Mouse (Mus musculus) erythroblast, embryonic 14.5 days (primary cell): ENCODE results near the gene Gpsm3. TPM values are rescaled to one million over a fixed set of nuclear protein-coding genes. Genes with fewer than 3 reads are reported as not detected.

Source experiments
- H3K27me3 ChIP-seq: 2 replicates; pipeline ENCODE4 v1.6.1; 2012; ENCODE audit warnings: inconsistent platforms; ENCODE audit not compliant: control insufficient read depth
- H3K36me3 ChIP-seq: 2 replicates; pipeline ENCODE4 v1.6.1; 2012; ENCODE audit warnings: mild to moderate bottlenecking, inconsistent platforms; ENCODE audit not compliant: control insufficient read depth
- H3K4me1 ChIP-seq: 2 replicates; pipeline ENCODE4 v1.6.1; 2012; ENCODE audit warnings: inconsistent platforms; ENCODE audit not compliant: control insufficient read depth
- H3K4me3 ChIP-seq: replicated peaks from 2 replicates; pipeline ENCODE3; 2012; ENCODE audit warnings: moderate library complexity, mild to moderate bottlenecking, inconsistent platforms
- H3K9me3 ChIP-seq: 2 replicates; pipeline ENCODE4 v1.6.1; 2012; ENCODE audit warnings: low read length, inconsistent platforms, mixed read lengths; ENCODE audit not compliant: control insufficient read depth
- GATA1 ChIP-seq: IDR thresholded peaks from 2 replicates; pipeline ENCODE4 v1.6.1; 2012; ENCODE audit warnings: low read length, inconsistent platforms, mixed read lengths
- TAL1 ChIP-seq: IDR thresholded peaks from 3 replicates; pipeline ENCODE4 v1.6.1; 2012; ENCODE audit warnings: low read length, inconsistent platforms, mixed read lengths
- polyA plus RNA-seq: library from polyadenylated mRNA; stranded (reverse); fragments of >175 nt; gene quantifications from 2 replicates; pipeline ENCODE4 v1.2.3, GENCODE M21; 2012

Gpsm3 gene
- polyA plus RNA-seq, 1 experiment = 1.2 TPM

DNA sequence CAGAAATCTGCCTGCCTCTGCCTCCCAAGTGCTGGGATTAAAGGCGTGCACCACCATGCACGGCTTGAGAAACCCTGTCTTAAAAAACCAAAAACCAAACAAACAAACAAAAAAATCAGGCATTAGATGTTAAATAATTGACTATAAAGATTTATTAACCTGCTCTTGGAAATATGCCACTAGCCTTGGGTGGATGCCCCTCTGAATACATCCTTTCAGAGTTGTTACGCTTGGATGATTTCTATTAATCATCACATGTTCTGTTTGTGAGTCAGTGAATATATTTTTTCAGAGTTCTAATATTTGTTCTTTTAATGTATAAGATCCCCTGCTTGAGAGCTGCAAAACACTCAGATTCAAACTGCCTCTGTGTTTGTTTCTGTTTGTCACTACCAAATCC is 35.4 kb downstream of the Gpsm3 start:
- Histone ChIP-seq H3K4me3 (no peak overlapping the region), H3K9me3 (no peaks in the 10 kb centered on the region), H3K4me1 (peaks cover 37% of the 10 kb centered on the region), H3K36me3 (peaks cover 13% of the 10 kb centered on the region), H3K27me3 (peaks cover 37% of the 10 kb centered on the region)
- no peak for TF ChIP-seq TAL1

DNA sequence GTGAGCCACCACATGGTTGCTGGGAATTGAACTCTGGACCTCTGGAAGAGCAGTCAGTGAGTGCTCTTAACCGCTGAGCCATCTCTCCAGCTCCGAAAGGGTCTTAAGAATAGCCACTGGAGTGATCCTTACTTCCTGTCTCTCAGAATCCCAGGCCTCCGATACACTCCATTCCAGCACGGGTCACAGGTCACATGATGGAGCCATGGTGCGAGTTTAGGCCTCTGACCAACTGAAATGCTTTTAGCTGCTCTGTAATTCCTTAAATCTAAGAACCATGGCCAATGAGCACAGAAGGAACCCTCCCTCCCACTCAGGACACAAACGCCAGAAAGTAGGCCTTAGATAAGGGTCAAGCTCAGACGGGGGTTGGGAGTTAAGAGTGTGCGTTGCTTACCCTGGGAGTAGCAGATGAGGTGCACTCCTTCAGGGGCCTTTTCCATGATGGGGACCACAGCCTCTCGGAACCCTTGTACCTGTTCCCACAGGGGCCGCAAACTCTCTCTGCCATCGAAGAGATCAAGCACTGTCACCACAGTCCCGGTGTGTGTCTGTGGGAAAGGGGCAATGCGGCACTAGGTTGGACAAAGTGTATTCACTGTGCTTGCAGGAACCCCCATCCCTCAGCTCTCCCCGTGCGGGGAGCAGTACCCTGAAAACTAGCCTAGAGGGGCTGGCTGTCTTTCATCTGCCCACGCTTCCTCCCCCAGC is 36.6 kb downstream of the Gpsm3 start:
- TF ChIP-seq TAL1 (no peak), GATA1 (no peak)

DNA sequence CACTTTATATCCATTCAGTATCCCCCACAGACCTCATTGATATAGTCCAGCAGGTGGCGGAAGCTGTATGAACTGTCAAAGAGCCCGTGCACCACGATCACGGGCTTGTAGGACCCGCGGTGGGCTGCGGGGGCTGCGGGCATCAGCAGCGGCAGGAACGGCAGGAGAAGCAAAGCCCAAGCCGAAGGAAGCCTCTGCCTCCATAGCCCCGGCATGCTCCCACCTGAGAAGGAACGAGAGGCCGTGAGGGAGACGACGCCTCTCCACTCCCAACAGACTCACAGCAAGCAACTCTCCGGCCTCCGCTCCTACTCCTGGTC is 37.1 kb downstream of the Gpsm3 start:
- Histone ChIP-seq H3K27me3 (peaks cover 54% of the 10 kb centered on the region), H3K36me3 (peaks cover 10% of the 10 kb centered on the region), H3K9me3 (peaks cover 3% of the 10 kb centered on the region; the same call in 1 of the 2 replicates), H3K4me3 (peak overlapping the region; percentile 72), H3K4me1 (peaks cover 42% of the 10 kb centered on the region)
- TF ChIP-seq TAL1 (no peak), GATA1 (no peak)

More for the DNA sequence above, 36.6 kb downstream of the Gpsm3 start:
- Histone ChIP-seq H3K9me3 (peaks cover 3% of the 10 kb centered on the region; the same call in 1 of the 2 replicates), H3K27me3 (peaks cover 49% of the 10 kb centered on the region), H3K36me3 (peaks cover 10% of the 10 kb centered on the region), H3K4me3 (peak overlapping the region; percentile 72), H3K4me1 (peaks cover 40% of the 10 kb centered on the region)

DNA sequence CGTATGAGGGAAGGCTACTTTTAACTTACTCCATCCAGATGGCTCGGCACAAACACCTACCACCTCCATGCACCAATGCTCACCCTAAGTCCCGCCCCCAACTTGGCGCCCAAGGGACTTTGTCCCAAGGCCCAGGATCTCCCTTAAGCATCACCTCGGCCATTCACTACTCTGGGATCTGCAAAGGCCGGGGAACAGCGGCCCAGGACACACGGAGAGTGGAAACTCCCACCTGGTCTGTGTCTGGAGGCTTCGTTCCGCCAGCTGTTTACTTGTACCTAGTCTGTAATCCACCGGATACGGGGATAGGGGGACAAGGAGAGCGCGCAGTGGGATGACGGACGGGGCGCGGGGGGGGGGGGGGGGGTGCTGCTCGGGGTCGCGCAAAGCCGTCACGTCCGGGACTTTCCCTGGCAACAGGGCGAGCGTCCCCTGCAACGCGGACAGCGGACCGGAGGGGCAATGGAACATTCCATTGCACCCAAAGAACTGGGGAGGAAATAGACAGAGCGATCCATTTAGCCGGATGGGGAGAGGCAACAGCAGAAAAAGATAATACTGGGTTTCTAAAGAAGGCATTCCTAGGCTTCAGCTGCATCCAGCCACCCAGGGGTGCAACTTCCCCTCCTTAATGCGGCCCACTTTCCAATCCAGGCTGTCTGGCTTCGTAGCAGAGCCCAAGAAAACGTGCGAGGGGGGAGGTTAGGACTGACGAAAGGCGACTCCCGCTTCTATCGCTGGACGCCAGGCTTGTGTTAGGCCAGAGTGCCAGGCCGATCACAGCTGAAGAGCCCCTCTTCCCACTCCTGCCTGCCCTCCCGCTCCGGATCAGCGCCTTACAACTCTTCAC is 37.7 kb downstream of the Gpsm3 start:
- peak overlapping the region; percentile 72 for H3K4me3 ChIP-seq
- peaks cover 3% of the 10 kb centered on the region; the same call in 1 of the 2 replicates for H3K9me3 ChIP-seq
- H3K4me1 ChIP-seq = peaks cover 43% of the 10 kb centered on the region
- H3K27me3 ChIP-seq = peaks cover 60% of the 10 kb centered on the region
- H3K36me3 ChIP-seq = peaks cover 10% of the 10 kb centered on the region
- TF ChIP-seq GATA1 (no peak), TAL1 (no peak)

DNA sequence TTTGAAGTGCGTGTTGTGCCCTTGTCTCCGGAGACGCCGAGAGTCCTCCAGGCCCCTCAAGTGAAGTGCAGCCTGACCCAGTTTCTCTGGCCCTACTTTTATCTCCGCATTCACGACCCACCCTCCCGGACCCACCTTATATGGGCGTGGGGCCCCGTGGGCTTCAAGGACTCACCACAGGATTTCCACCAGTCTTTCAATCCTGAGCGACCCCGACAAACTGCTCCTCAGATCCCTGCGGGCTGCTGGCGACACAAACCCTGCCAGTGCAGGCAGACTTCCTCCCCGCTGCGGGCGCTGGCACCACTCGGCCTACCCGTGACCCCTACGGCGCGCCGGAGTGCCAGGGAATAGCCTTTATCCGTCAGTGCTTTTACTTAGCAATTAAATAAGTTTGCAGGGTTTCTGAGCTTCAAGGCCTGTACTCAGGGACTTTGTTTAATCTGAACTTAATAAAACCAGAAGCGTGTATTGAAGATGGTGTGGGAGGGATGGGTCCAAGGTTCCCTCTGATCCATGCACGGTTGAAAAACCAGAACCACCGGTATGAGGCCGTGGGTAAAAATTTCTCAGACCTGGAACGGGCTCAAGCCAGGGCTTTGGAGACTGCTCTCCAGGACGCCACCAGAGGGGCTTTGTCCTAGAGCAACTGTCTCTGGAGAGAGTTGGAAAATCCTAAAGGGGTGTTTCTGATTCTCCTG is 38.5 kb downstream of the Gpsm3 start, which contains the start of gene Ppt2:
Ppt2 (minus strand) TSS at position 568 of the 701 bp plus-strand sequence.
- peak within 1 kb of the TSS; percentile 72 for H3K4me3 ChIP-seq
- H3K36me3 ChIP-seq = peaks cover 4% of the 10 kb centered on the region
- H3K9me3 ChIP-seq = peaks cover 3% of the 10 kb centered on the region; the same call in 1 of the 2 replicates
- H3K4me1 ChIP-seq = peaks cover 38% of the 10 kb centered on the region
- no peak for TF ChIP-seq GATA1
- no peak for TF ChIP-seq TAL1
- H3K27me3 ChIP-seq = peaks cover 67% of the 10 kb centered on the region

DNA sequence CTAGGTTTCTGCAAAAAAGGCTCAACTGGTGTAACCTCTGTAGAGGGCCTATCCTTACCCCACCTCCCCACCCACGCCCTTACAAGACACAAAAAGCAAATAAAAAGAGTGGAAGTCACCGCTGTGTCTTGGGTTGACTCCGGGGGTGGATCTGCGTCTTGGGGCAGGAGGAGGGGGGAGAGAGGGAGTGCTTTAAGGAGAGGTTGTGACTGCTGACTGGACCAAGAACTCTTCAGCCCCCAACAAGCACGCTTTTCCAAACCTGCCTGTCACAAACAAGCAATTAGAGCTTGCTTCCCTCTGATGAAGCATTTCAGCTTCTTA is 39.0 kb downstream of the Gpsm3 start:
- Histone ChIP-seq H3K4me3 (no peak overlapping the region), H3K27me3 (peaks cover 72% of the 10 kb centered on the region), H3K4me1 (peaks cover 37% of the 10 kb centered on the region)

DNA sequence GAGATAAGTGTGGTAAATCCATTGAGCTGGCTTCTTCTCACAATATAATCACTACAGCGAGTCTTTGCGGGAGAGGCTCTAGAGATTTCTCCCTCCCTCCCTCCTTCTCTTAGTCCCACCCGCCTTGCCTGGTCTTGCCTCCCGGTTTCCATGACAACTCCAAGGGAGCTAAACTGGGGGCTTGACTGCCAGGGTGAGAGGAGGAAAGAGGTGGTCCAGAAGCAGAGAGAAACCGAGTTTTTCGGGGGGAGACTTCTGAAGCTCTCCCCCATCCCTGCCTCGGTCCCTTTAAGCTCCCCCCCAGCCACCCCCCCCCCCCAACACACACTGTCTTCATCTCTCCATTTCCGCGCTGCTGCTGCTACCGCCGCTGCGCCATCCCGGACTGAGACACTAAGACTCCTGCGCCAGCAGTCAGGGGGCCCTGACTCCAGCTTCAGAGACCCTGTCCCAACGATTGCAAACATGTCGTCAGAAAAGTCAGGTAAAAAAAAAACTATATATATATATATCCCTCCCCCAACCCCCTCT is 39.7 kb downstream of the Gpsm3 start, which contains the start of gene Prrt1:
Prrt1 (plus strand) TSS at position 313 of the 531 bp plus-strand sequence.
- TF ChIP-seq TAL1 (no peak), GATA1 (no peak)
- Histone ChIP-seq H3K4me3 (no peak within 1 kb of the TSS), H3K4me1 (peaks cover 37% of the 10 kb centered on the region), H3K36me3 (peaks cover 3% of the 10 kb centered on the region), H3K27me3 (peaks cover 77% of the 10 kb centered on the region), H3K9me3 (peaks cover 3% of the 10 kb centered on the region; the same call in 1 of the 2 replicates)

More for the DNA sequence above, 39.0 kb downstream of the Gpsm3 start:
- H3K9me3 ChIP-seq = peaks cover 3% of the 10 kb centered on the region; the same call in 1 of the 2 replicates
- no peak for TF ChIP-seq GATA1
- TF ChIP-seq TAL1 = no peak
- peaks cover 3% of the 10 kb centered on the region for H3K36me3 ChIP-seq

DNA sequence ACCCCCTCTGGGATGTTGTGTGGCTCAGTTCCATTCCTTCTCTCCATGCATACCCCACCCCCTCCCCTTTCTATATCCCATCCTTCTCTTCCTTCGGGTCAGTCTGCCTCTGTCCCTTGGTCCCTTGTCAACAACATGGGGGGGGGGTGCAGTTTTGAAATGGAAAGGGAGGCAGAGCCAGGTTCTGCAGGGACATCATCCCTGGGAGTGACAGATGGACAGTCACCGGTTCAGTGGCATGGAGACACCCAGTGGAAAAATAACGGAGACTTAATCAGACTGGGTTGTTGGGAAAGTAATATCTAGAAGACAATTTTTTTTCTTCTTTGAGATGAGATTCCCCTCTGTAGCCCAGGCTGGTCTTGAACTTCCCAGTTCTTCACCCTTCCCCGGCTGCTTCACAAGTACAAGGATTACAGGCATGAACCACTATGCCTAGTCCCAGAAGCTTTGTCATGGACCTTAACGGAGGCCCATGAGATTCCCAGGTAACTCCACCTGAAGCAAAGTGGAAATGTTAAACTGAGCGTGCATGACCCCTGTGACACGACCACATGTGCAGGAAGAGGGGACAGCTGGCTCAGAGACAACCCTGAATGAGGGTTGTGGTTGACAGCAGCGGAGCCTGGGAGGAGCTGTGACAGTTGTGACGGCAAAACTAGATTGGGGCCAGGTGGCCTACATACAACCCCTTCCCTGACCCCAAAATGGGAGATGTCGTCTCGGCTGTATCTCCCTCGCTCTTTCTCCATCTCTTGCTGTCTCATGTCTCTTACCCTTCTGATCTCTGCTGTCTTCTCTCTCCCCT is 40.4 kb downstream of the Gpsm3 start:
- Histone ChIP-seq H3K36me3 (peaks cover 3% of the 10 kb centered on the region), H3K4me1 (peaks cover 37% of the 10 kb centered on the region), H3K9me3 (peaks cover 3% of the 10 kb centered on the region; the same call in 1 of the 2 replicates), H3K27me3 (peaks cover 77% of the 10 kb centered on the region), H3K4me3 (no peak overlapping the region)
- TF ChIP-seq GATA1 (no peak), TAL1 (no peak)
